Mouse (Mus musculus): ENCODE data around the gene Lypd3. TPM values are rescaled to one million over a fixed set of nuclear protein-coding genes. Genes with fewer than 3 reads are reported as not detected.

The Lypd3 gene
- total and polyA plus RNA-seq, 3 experiments = not detected

DNA sequence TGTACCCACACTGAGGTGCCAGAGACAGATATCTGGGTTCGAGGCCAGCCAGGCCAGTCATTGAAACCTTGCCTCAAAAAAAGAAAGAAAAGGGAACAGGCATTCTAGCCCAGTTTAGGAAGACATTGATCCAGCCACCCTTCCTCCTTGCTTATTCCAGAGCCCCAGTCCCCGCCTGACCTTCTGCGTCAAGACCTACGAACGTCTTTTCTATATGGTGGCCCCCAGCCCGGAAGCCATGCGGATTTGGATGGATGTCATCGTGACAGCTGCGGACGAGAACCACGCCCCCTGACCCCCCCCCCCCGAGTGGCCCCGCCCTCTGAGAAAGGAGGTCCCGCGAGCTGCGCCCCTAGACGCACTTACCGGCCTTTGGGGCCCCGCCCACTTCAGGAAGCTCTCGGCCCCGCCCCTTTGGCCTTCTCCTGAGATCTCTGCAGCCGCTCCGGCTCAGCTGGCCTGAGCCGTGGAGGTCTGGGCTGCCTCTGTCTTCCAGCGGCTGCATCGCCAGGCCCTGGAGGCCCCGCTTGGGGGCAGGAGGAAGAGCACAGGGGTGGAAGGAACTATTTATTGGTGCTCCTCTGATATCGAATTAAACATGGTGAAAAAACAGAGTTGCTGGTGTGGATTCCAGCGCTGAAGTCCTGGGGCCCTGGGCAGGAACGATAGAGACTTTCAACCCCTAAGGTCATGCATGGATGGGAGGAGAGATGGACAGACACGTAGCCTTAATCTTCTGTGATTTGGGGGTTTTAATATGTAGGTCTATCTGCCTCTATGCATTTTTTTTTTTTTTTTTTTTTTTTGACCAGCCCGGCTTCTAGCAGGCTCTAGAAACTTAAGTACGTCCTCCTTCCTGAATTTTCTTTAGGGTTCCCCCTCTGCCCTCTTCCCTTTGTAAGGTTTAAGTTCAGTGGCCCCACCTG is 7.4 kb upstream of the Lypd3 start:
- peak overlapping the region; percentile 55 to 64 for H3K4me3 ChIP-seq (ENCODE audit: control insufficient read depth in 1 of 2, insufficient read depth in 1 of 2, low read depth in 2 of 2, low read length in 2 of 2)
- no peaks in the 10 kb centered on the region for H3K9me3 ChIP-seq (replicated peaks; ENCODE audit: insufficient read depth, low read length)
- H3K4me1 ChIP-seq (ENCODE audit: control insufficient read depth in 1 of 2, insufficient read depth in 2 of 2, low read length in 2 of 2) = peaks cover 0 to 3% of the 10 kb centered on the region in 2 experiments; a peak in 1 of 4 replicates
- no peaks in the 10 kb centered on the region; the same call in 1 of the 2 replicates for H3K79me2 ChIP-seq (ENCODE audit: control insufficient read depth, insufficient read depth, low read length, poor library complexity)
- peak overlapping the region; percentile 77 for H3K9ac ChIP-seq (ENCODE audit: control insufficient read depth, low read depth, low read length, poor library complexity, severe bottlenecking)
- no peaks in the 10 kb centered on the region for H3K27me3 ChIP-seq (ENCODE audit: control insufficient read depth in 1 of 2, insufficient read depth in 2 of 2, low read length in 2 of 2)
- H3K36me3 ChIP-seq (ENCODE audit: control insufficient read depth in 1 of 2, insufficient read depth in 2 of 2, low read length in 2 of 2) = no peaks in the 10 kb centered on the region; a peak in 1 of 4 replicates
- peak; percentile 92 for DNase-seq (ENCODE audit: low read depth, low spot score)
- no peak overlapping the region for H3K27ac ChIP-seq (ENCODE audit: control insufficient read depth, low read depth, low read length)
- TF ChIP-seq POLR2AphosphoS2 (IDR thresholded peaks at IDR 0.05; ENCODE audit: low read length) (0 out of 2 replicates have a peak, but pooled peaks have one; percentile 48), ZNF384 (IDR thresholded peaks at IDR 0.05; ENCODE audit: low read depth, low read length) (peak; percentile 61; the same call in 1 of the 2 replicates), MYB (IDR thresholded peaks at IDR 0.05; ENCODE audit: low read depth, low read length) (no peak), MAZ (IDR thresholded peaks at IDR 0.05; ENCODE audit: low read depth, low read length) (peak; percentile 70; the same call in 1 of the 2 replicates), POLR2A (IDR thresholded peaks at IDR 0.05; ENCODE audit: control insufficient read depth in 1 of 2, insufficient read depth in 1 of 2, low read depth in 1 of 2, low read length in 2 of 2, poor library complexity in 1 of 2) (peak in 1 of 2 experiments; percentile 42; a peak in 1 of 4 replicates), CHD1 (IDR thresholded peaks at IDR 0.05; ENCODE audit: low read depth, low read length) (no peak), ZKSCAN1 (IDR thresholded peaks at IDR 0.05; ENCODE audit: low read depth, low read length) (no peak), GATA1 (IDR thresholded peaks at IDR 0.05; ENCODE audit: low read depth, low read length) (no peak), TAL1 (IDR thresholded peaks at IDR 0.05; ENCODE audit: low read length) (no peak), USF2 (IDR thresholded peaks at IDR 0.05; ENCODE audit: borderline replicate concordance in 1 of 2, insufficient read depth in 1 of 2, low read depth in 1 of 2, low read length in 2 of 2) (no peak), JUND (IDR thresholded peaks at IDR 0.05; ENCODE audit: low read depth, low read length) (no peak), SMC3 (IDR thresholded peaks at IDR 0.05; ENCODE audit: low read depth, low read length) (no peak), BHLHE40 (IDR thresholded peaks at IDR 0.05; ENCODE audit: borderline replicate concordance, low read depth, low read length) (no peak), ZC3H11A (IDR thresholded peaks at IDR 0.05; ENCODE audit: low read depth, low read length) (no peak), ZMIZ1 (IDR thresholded peaks at IDR 0.05; ENCODE audit: low read depth, low read length) (peak; percentile 22; the same call in 1 of the 2 replicates), RAD21 (IDR thresholded peaks at IDR 0.05; ENCODE audit: low read depth, low read length) (no peak), TBP (IDR thresholded peaks at IDR 0.05; ENCODE audit: low read depth, low read length) (no peak), MXI1 (IDR thresholded peaks at IDR 0.05; ENCODE audit: low read depth, low read length) (peak; percentile 70; the same call in 1 of the 2 replicates), EP300 (IDR thresholded peaks at IDR 0.05; ENCODE audit: low read depth in 1 of 2, low read length in 2 of 2) (no peak), UBTF (IDR thresholded peaks at IDR 0.05; ENCODE audit: borderline replicate concordance, insufficient read depth, low read depth, low read length) (no peak), HCFC1 (IDR thresholded peaks at IDR 0.05; ENCODE audit: low read depth, low read length) (peak; percentile 48; the same call in 1 of the 2 replicates), CHD2 (IDR thresholded peaks at IDR 0.05; ENCODE audit: low read length) (no peak), RCOR1 (IDR thresholded peaks at IDR 0.05; ENCODE audit: low read depth, low read length) (no peak), USF1 (IDR thresholded peaks at IDR 0.05; ENCODE audit: low read depth, low read length) (no peak), ETS1 (IDR thresholded peaks at IDR 0.05; ENCODE audit: low read depth, low read length) (no peak), CTCF (IDR thresholded peaks at IDR 0.05 in 2 of 3, conservative IDR thresholded peaks at IDR 0.05 in 1 of 3; ENCODE audit: control insufficient read depth in 1 of 3, insufficient read depth in 1 of 3, low read depth in 2 of 3, low read length in 3 of 3, poor library complexity in 1 of 3, severe bottlenecking in 1 of 3) (no peak), NRF1 (IDR thresholded peaks at IDR 0.05; ENCODE audit: insufficient read depth, low read depth, low read length, poor library complexity, severe bottlenecking) (no peak), SIN3A (IDR thresholded peaks at IDR 0.05; ENCODE audit: low read length) (peak; percentile 43; the same call in 1 of the 2 replicates), POLR2AphosphoS5 (IDR thresholded peaks at IDR 0.05; ENCODE audit: borderline replicate concordance, low read depth, low read length) (no peak), TCF12 (IDR thresholded peaks at IDR 0.05; ENCODE audit: low read depth, low read length) (no peak), MYC (IDR thresholded peaks at IDR 0.05; ENCODE audit: low read depth, low read length) (no peak), MAFK (IDR thresholded peaks at IDR 0.05; ENCODE audit: borderline replicate concordance, low read depth, low read length) (no peak), E2F4 (IDR thresholded peaks at IDR 0.05; ENCODE audit: borderline replicate concordance, low read depth, low read length) (no peak), KAT2A (conservative IDR thresholded peaks at IDR 0.05; ENCODE audit: low read depth, low read length) (no peak), ELF1 (IDR thresholded peaks at IDR 0.05; ENCODE audit: low read depth, low read length) (peak; percentile 43)

Measured in MEL (cell line).